Mouse (Mus musculus) cerebral cortex, adult 2 months (tissue): Measurements from ENCODE around the gene Gtf2ird2.

Experiments used
- WGBS: fragments of 180-500 bp; shearing (Covaris S2); methylation state at CpG from one replicate; pipeline ENCODE4 v1.1.7; 2018; 5-methylcytosine and 5-hydroxymethylcytosine counted together

Gtf2ird2 gene

DNA sequence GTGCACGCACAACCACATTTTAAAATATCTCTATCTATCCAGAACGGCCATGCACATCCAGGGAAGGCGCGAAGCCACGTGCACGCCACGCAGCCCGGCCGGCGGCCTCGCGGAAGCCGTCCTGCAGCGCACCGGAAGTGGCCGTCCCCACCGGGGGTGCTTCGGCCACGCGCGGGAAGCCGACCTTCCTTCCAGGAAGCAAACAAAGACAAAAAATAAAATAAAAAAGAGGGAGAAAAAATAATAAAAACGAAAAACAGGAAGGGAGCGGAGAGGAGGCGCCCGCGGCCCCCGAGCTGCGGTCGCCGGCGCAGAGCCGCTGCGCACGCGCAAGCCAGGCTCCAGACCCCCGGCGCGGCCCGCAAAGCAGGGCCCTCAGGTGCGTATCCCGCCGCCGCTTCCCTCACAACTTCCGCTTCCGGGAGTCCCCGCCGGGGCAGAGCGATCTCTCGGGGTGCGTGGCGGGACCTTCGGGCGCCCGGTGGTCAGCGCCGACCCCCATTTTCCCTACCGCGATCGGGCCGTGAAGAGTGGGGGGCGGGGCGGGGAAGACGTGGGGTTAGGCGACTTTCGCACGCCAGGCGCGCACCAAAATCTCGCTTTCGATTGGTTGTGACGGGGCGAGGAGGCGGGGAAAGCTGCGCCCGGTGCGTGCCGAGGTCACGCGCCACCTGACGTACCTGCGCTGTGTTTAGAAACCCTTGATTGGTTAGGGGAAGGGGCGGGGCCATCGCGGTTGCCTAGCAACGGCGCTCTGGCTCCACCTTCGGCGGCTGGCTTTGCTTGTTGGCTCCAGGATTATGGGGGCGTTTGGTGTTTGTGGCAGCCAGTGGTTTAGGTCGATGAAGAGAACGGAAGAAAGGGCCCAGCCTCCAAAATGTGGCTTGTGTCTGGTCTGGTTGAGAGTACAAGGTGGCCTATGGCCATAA is at the start of gene Gtf2ird2:
Gene Gtf2ird2 (plus strand): TSS at position 140 of the 929 bp plus-strand sequence.
- under 1% methylated on average over 92 of the region's 92 CpGs for WGBS

DNA sequence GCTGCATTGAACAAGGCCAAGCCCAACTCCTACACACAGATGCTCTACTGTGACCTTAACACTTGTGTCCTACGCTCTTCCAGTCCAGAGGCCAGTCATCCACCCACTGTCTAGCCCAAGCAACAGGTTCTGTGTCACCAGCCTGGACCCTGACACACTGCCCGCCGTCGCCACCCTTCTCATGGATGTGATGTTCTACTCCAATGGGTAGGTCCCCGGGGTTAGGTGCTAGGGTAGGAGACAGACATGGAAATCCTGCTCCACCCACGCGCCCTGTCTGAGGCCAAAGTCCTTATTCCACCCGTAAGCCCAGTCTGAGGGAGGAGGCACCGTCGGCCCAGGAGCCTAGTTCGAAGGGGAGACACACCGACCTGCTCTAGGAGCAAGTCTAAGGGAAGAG is 47.8 kb upstream of the Gtf2ird2 start:
- WGBS = 94% methylated on average over 12 of the region's 12 CpGs

DNA sequence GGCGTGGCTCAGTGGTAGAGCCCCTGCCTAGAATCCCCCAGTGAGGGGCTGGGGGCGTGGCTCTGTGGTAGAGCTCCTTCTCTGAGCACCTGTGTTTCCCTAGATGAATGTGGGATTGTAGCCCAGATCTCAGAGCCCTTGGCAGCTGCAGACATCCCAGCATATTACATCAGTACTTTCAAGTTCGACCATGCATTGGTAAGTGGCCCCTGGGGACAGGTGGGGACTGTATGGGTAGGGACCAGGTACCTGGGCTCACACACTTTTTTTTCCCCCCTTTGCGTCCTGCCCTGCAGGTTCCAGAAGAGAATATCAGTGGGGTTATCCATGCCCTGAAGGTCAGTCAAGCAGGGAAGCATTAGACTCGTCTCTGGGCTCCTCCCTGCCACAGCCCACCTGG is 45.9 kb upstream of the Gtf2ird2 start:
- 90% methylated on average over 5 of the region's 5 CpGs for WGBS

DNA sequence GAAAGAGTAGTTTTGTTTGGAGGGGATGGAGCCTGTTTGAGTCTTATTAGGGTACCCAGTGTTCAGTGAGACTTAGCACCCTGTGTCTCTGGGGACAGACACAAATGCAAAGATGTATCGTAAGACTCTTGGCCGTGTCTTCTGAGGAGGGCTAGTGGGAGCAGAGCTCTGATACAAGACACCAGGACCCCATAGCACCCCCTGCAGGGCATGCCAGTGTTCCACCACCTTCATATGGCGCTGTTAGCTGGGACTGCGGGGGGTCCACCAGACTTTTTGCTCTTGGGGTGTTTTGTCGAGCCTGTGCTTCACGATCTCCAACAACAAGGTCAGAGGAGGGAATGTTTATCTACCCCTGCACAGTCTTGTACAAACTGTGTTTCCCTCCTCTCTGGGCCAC is 44.4 kb upstream of the Gtf2ird2 start:
- 88% methylated on average over 6 of the region's 6 CpGs for WGBS

DNA sequence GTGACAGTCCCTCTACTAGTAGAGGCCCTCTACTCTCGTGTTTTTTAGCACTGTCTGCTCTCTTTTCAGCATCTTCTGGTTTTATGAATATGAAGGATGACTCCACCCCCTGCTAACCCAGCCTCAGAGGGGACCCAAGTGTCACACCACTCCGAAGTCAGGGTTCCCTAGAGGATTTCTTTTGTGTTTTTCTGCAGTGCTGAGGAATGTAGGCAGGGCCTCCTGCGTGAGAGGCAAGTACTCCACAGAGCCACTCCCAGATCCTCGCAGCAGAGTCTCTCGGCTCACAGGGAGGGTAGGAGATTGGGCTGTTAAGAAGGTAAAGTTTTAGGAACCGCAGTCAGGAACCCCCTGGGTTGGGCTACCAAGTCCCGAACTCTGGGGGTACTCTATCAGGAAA is 42.6 kb upstream of the Gtf2ird2 start:
- 84% methylated on average over 7 of the region's 7 CpGs for WGBS

DNA sequence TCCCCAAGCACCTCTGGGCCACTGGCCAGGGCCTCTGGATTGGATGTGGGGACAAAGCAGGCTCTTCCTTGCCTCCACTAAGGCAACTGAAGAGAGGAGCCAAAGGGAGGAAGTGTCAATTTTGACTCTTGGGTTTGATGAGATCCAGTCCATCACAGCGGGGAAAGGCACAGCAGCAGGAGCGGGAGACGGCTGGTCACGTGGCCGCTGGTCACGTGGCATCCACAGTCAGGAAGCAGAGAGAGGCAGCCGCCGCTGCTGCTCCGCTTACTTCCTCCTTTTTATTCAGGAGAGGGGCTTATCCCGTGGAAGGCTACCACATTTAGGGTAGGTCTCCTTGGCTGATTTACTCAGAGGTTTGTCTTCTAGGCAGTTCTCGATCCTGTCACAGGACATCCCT is 41.4 kb upstream of the Gtf2ird2 start:
- WGBS = 84% methylated on average over 11 of the region's 11 CpGs

DNA sequence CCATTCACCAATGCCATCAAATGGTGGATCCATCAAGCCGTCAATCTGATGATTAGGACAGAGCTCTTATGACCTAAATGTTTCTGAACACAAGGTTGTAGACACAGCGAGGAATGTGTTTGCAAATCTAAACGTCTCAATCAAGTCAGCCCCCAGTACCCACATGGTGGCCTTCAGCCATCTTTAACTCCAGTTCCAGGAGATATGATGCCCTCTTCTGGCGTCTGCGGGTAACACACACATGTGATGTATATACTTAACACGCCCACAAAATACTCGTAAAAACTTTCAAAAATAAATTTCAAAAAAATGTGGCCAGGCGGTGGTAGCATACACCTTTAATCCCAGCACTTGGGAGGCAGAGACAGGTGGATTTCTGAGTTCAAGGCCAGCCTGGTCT is 38.8 kb upstream of the Gtf2ird2 start:
- 89% methylated on average over 8 of the region's 8 CpGs for WGBS

DNA sequence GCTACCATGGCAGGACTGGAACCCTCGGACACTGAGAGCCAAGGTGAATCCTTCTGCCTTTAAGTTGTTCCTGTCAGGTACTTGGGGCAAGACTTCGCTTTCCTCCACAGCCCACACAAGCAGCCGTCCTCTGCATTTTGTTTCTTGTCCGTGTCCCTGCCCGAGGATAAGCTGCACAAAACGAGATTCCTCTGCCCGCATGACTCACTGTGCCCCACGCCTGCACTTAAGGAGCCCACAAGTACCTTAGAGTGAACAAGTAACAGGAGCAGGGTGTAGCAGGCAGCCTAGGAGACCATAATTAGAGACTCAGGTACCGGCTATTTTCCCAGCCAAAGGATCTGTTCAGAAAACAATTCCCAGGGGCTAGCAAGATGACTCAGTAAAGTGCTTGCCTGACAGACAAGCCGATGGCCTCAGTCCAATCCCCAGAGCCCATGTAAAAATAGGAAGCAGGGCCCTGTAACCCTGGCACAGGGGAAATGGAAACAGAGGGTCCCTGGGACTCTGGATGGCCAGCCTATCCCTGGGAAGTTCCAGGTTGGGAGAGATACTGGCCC is 36.5 kb upstream of the Gtf2ird2 start:
- 61% methylated on average over 10 of the region's 10 CpGs for WGBS

DNA sequence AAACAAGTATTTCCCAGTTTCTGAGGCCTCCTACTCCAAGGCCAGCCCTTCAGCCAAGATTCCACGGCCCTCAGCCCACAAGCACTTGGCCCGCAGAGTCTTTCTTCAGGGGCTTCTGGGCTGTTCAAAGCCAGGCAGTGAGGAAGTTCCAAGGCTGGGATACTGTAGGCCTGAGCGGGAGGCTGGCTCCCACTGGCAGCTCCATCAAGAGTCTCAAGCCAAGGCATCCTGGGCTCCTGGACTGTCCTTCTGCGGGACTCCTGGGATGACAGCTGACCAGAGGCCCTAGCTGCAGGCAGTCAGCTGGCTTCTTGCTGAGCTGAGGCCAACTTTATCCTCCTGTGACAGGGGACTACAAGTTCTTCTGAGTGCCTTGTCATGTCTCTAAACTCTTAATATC is 35.7 kb upstream of the Gtf2ird2 start:
- 70% methylated on average over 4 of the region's 4 CpGs for WGBS

DNA sequence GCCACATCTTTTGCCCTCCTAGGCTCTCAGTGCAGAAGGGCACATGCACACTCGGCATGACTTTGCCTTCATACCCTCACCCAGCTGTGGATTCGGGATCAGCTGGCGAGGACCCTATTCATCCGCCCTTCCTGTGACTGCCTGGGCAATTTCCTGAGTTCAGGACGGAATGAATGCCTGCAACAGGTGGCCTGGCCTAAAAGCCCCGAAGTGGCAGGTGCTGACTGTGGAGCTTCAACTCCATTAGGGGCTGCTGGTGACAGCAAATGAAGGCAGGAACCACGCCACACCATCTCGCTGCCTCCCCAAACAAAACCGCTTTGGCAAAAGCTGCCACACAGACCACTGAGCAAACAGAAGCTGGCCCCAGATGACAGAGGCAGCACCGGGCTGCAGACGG is 31.9 kb upstream of the Gtf2ird2 start:
- 84% methylated on average over 11 of the region's 11 CpGs for WGBS

DNA sequence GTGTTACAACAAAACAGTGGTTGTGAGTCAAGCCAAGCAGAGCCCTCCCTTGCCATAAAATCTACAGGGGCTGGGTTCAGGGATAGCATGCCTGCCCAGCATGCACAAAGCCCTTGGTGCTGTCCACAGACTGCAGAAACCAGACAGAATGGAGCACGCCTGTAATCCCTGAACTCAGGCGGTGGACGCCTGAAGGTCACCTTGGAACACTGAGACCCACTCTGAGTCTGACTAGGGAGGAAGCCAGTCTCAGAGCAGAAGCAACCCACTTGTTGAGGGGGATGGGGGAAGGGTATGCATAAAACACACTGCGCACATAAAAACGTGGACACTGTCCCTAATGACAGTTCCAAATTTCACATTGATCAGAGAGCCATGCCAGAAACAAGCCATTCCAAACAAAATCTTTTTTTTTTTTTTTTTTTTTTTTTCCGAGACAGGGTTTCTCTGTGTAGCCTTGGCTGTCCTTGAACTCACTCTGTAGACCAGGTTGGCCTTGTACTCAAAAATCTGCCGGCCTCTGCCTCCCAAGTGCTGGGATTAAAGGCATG is 27.8 kb upstream of the Gtf2ird2 start:
- 82% methylated on average over 7 of the region's 7 CpGs for WGBS

DNA sequence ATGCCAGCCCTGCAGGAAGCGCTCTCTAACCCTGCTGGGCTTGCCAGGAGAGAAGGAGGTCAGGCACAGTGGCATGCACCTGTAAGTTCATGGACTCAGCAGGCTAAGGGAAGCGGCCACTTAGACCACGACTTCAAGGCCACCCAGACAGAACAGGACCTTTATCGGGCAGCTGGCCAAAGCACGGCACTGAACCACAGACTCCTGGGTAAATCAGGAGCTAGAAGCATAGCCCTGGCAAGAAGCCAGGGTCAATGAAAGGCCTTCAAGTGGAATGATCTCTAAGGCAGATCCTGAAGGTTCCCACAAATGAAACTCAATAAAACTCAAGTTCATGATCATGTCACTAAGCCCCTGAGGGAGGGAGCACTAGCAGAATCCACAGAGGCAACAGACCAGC is 19.1 kb upstream of the Gtf2ird2 start:
- WGBS = 46% methylated on average over 5 of the region's 5 CpGs

DNA sequence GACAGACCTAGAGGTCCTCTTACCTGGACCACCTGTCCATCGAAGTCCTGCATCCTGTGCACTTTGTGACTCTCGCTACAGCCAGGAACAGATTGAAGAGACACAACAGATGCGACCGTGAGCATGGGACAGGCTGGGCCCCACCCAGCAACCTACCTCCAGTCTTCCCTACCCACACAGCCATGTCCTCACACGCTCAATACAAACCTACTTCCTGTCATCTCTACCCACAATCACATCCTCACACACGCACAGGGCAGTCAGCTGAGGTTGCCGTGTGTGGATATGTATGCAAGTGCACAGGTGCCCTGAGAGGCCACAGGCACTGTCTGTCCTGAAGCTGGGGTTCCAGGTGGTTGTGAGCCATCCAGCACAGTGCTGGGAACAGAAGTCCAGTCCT is 17.2 kb upstream of the Gtf2ird2 start:
- 87% methylated on average over 7 of the region's 7 CpGs for WGBS

DNA sequence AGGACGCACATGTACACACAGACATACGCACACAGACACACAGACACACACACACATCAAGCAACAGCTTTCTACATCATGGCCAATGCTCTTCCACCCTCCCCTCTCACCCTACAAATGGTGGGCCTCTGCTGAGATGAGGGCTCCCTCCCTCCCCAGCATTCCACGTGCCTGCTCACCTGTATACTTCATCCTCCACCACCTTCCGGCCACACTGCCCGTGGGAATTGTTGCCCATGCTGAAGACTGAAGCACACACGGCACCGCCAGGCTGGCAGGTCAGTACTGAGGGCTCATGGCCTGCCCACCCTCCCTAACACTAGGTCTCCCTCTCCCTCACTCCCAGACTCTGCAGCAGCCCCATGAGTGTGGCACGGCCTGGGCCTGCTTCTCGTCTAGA is 15.8 kb upstream of the Gtf2ird2 start:
- 92% methylated on average over 9 of the region's 9 CpGs for WGBS

DNA sequence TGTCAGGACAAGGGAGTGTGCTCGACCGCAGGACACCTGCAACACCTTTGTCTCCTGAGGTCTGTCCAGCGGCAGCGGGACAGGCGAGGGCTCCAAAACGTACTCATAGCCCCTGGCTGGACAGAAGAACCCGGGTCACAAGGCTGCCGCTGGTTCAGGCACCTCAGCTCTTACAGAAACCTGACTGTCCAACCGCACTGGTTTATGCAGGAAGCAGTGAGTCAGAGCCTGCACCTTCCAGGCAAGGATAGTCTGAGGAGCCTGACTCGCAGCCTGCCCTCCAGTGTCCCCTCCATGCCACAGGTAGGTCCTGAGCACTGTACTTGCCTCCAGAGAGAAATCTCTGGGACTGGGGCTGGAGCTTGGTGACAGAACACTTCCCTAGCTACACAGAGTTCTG is 14.6 kb upstream of the Gtf2ird2 start:
- 91% methylated on average over 10 of the region's 10 CpGs for whole genome bisulfite sequencing

DNA sequence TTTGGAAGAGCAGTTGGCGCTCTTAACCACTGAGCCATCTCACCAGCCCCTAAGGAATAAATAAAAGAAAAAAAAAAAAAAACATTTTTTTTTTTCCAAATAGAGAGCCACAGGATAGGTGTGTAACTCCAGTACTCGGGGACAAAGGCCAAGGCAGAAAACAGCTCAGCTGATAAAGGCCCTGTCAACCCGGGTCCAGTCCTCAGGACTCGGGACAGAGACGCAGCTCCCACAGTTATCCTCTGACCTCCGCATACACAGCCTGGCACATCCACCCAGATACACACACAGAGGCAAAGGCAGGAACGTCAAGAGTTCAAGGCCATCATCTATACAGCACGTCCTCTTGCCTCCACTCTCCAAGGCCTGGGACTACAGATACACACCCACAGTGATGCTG is 13.7 kb upstream of the Gtf2ird2 start:
- WGBS = 94% methylated on average over 8 of the region's 8 CpGs

DNA sequence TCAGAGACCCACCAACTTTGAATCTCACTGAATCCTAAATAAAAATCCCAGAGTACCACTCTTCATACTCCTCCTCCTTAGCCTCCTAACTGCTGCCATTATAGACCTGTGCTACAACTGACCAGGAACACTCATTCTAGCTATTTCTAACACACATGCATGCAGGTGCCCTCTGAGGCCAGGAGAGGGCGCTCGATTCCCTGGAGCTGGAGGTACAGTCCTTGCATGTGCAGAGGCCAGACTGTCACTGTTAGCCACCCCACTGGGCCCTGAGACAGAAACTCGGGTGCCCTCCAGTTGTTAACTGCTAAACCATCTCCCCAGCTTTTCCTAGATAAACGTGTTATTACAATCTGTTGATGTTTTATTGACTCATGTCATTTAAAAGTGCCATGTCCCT is 10.6 kb upstream of the Gtf2ird2 start:
- WGBS = 44% methylated on average over 4 of the region's 4 CpGs

DNA sequence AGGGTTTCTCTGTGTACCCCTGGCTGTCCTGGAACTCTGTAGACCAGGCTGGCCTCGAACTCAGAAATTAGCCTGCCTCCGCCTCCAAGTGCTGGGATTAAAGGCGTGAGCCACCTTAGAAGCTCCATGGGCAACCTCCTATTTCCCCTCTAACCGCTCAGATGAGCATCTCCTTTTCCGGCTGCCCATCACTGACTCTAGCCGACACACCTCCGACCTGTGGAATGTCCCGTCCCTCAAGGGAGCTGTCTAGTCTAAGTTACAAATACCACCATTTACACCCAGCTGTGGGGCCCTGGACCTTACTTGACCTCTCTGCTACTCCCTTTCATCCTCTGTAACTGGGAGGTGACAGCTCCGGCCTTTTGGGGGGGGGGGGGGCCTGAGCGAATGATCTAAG is 8.1 kb upstream of the Gtf2ird2 start:
- WGBS = 9% methylated on average over 10 of the region's 10 CpGs

DNA sequence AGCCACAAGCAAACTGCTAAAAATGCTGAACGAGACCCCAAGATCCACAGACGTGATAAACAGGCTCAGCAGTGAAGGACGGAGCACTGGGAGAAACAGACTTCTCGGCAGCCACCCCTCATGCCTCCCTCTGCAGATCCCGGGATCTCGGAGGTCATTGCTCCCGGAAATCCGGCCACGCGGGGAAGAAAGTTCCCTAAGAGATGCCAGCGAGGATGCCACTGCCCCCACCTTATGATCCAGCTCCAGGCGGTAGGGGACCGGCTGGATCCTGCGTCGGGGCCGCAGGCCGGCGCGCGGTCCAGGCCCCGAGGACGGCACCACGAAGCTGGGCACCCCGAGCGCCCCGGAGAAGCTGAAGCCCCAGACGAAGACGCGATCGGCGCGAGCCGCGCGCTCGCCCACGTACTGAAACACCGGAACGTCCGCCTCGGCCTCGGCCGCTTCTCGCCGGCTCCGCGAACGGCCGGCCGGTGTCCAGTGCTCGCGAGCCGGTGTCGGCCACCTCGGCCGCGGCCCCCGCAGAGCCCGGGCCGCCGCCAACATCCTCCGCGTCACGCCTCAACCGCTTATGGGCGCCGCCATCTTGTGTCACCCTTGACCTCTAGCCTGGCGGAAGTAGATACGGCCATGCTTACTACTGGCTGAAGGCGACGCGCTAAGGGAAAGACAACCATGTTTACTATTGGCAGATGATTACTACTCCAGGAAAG is 7.5 kb upstream of the Gtf2ird2 start, which contains the start of gene Rcc1l:
Gene Rcc1l (minus strand): TSS at position 606 of the 713 bp plus-strand sequence.
- under 1% methylated on average over 72 of the region's 72 CpGs for WGBS

DNA sequence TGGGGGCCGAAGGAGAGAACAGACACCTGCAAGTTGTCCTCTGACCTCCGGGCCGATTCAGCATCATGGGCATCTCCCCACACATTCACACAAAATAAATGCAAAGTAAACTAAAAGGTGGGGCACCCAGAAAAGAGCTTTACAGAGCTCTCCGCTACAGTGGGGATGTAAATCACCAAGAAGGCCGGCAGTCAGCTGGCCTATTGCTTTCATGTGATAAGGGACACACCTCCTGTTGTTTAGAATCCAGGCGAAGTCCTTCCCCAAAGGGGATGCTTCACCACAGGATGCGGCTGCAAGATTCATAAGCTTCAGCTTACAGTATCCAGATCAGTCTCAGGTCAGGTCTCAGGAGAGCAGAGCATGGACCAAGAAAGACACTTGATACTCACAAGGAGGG is 5.3 kb upstream of the Gtf2ird2 start:
- 81% methylated on average over 7 of the region's 7 CpGs for WGBS

DNA sequence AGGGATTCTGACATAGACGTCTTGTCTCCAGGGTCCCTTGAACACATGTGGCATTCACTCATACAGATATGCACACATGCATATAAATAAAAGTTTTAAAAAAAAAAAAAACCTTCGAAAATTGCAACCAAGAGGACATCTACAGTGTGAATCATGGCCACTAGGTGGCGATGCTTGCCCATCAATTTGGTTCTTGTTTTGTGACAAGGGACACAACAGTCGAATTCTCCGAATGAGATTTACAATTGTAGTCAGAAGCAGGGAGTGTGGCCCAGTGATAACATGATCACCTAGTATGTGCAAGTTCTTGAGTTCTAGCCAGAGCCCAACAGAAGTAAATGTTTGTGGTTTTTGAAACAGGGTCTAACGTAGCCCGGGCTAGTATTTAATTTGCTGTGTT is 3.9 kb upstream of the Gtf2ird2 start:
- 18% methylated on average over 7 of the region's 7 CpGs for WGBS

DNA sequence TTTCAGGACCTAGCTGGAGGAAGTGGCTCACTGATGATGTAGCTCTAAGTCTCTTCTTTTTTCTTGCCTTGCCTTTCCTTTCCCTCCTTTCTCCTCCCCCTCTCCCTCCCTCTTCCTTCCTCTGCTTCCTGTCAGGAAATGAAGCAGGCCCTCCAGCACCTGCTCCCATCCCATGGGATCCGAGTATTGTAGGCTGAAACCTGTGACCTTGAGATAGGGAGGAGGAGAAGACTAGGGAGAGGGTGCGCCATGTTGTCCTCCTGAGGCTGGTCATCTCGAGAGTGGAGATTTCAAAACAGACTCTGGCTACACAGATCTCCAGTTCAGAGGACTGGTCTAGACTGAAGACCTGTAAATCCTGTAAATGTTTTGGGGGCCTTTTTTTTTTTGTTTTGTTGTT is 1.6 kb upstream of the Gtf2ird2 start:
- WGBS = 63% methylated on average over 3 of the region's 3 CpGs
